Mouse (Mus musculus) heart, embryonic 11.5 days (tissue): ENCODE data around the gene Ercc6l2. TPM values are rescaled to one million over a fixed set of nuclear protein-coding genes. Genes with fewer than 3 reads are reported as not detected.
"Not testable (repeated sequence)": the region's sequence is repeated elsewhere in the genome, so short reads cannot be mapped to it uniquely, and the experiment has no call there.

Source experiments
- ATAC-seq: fragments of 200-750 bp; cut with Nextera tagmentation; replicated peaks from 2 replicates; pipeline ENCODE4 v1.8.0; 2017; ENCODE audit warnings: moderate library complexity; ENCODE audit not compliant: insufficient number of reproducible peaks, low FRiP score, low TSS enrichment
- H3K27ac ChIP-seq: fragments of 300-500 bp; sonication (generic); 2 replicates; pipeline ENCODE4 v1.5.1; 2014; ENCODE audit warnings: mild to moderate bottlenecking, low read depth, low read length
- H3K27me3 ChIP-seq: fragments of 300-500 bp; sonication (generic); 2 replicates; pipeline ENCODE4 v1.6.1; 2014; ENCODE audit warnings: mild to moderate bottlenecking, low read length, mixed read lengths; ENCODE audit not compliant: control insufficient read depth, insufficient read depth
- H3K36me3 ChIP-seq: fragments of 300-500 bp; sonication (generic); 2 replicates; pipeline ENCODE4 v1.6.1; 2014; ENCODE audit warnings: mild to moderate bottlenecking, low read length, moderate library complexity, mixed read lengths; ENCODE audit not compliant: control insufficient read depth, insufficient read depth
- H3K4me1 ChIP-seq: fragments of 300-500 bp; sonication (generic); 2 replicates; pipeline ENCODE4 v1.6.1; 2014; ENCODE audit warnings: low read length; ENCODE audit not compliant: control insufficient read depth, insufficient read depth
- H3K4me2 ChIP-seq: fragments of 300-500 bp; sonication (generic); 2 replicates; pipeline ENCODE4 v1.6.1; 2014; ENCODE audit warnings: mild to moderate bottlenecking, moderate library complexity
- H3K4me3 ChIP-seq: fragments of 300-500 bp; sonication (generic); 2 replicates; pipeline ENCODE4 v1.5.1; 2014; ENCODE audit warnings: low read depth, low read length
- H3K9ac ChIP-seq: fragments of 300-500 bp; sonication (generic); 2 replicates; pipeline ENCODE4 v1.6.1; 2014; ENCODE audit warnings: mild to moderate bottlenecking, low read depth, low read length, moderate library complexity
- H3K9me3 ChIP-seq: fragments of 300-500 bp; sonication (generic); replicated peaks from 2 replicates; pipeline ENCODE4 v1.6.1; 2016; ENCODE audit warnings: low read length; ENCODE audit not compliant: control insufficient read depth
- WGBS: fragments of 180-500 bp; shearing (Covaris S2); extraction: QIAGEN DNeasy Blood & Tissue Kit; methylation state at CpG from one replicate; pipeline ENCODE4 v1.1.7; 2014; ENCODE audit not compliant: insufficient replicate concordance; 5-methylcytosine and 5-hydroxymethylcytosine counted together
- polyA plus RNA-seq: library from polyadenylated mRNA; unstranded; fragments of >200 nt; fragmentation: Nextera tagmentation; extraction: Ambion mirVana; gene quantifications from 2 replicates; pipeline ENCODE4 v1.2.1, GENCODE M21; 2014

Ercc6l2 gene
- polyA plus RNA-seq, 1 experiment from 2014 or later, result 14.9 TPM

DNA sequence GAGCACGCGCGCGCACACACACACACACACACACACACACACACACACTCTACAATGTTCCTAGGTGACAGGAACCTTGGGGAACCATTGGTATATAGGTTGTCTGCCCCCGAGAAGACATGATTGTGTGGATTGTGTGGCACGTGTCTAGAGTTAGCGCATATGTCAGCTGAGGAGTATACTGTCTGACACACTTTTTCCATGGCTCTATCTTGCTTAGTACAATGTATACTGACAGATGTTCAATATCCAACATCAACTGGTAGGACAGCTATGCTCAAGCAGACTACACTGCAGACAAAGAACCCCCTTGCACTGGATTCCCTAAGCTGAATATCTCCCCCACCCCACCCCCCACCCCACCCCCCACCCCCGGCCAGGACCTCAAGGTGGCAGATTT is 101.5 kb downstream of the Ercc6l2 start:
- H3K9me3 ChIP-seq, result no peaks in the 10 kb centered on the region
- H3K27ac ChIP-seq, result no peak overlapping the region
- ATAC-seq, result no peak
- H3K9ac ChIP-seq, result no peak overlapping the region
- H3K27me3 ChIP-seq, result no peaks in the 10 kb centered on the region
- H3K4me3 ChIP-seq, result no peak overlapping the region
- H3K4me2 ChIP-seq, result no peak overlapping the region
- peaks cover 16% of the 10 kb centered on the region for H3K4me1 ChIP-seq
- WGBS, result 72% methylated on average over 8 of the region's 8 CpGs
- H3K36me3 ChIP-seq, result no peaks in the 10 kb centered on the region

DNA sequence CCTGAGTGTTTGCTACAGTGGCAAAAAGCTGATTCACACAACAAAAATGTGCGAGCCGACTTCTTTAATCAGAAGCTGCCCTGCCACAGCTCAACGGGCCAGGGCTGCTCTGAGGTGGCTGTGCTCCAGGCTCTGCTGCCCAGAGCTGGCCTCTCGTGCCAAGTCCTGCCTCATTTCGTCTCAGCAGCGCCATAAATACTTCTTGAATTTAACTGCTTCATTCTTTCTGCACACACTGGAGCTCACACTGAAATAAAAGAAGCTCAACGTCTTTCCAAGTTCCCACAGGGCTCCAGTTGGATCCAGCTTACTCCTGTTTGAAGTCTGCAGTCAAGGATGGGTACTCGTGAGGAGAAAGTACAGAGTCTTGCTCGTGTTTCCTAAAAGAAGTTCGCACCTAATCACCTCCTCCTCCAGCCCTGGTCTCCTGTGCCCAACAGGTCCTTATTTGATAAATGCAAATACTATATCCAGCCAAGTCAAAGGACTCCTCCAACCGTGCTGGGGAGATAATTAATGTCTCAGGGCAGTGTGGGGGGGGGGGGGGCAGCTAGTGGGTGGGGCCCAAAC is 102.2 kb downstream of the Ercc6l2 start:
- no peak overlapping the region for H3K9ac ChIP-seq
- H3K27ac ChIP-seq, result no peak overlapping the region
- H3K9me3 ChIP-seq, result no peaks in the 10 kb centered on the region
- no peak overlapping the region for H3K4me2 ChIP-seq
- ATAC-seq, result no peak
- H3K36me3 ChIP-seq, result no peaks in the 10 kb centered on the region
- WGBS, result 36% methylated on average over 11 of the region's 11 CpGs
- no peaks in the 10 kb centered on the region for H3K27me3 ChIP-seq
- no peak overlapping the region for H3K4me3 ChIP-seq
- peaks cover 14% of the 10 kb centered on the region for H3K4me1 ChIP-seq

DNA sequence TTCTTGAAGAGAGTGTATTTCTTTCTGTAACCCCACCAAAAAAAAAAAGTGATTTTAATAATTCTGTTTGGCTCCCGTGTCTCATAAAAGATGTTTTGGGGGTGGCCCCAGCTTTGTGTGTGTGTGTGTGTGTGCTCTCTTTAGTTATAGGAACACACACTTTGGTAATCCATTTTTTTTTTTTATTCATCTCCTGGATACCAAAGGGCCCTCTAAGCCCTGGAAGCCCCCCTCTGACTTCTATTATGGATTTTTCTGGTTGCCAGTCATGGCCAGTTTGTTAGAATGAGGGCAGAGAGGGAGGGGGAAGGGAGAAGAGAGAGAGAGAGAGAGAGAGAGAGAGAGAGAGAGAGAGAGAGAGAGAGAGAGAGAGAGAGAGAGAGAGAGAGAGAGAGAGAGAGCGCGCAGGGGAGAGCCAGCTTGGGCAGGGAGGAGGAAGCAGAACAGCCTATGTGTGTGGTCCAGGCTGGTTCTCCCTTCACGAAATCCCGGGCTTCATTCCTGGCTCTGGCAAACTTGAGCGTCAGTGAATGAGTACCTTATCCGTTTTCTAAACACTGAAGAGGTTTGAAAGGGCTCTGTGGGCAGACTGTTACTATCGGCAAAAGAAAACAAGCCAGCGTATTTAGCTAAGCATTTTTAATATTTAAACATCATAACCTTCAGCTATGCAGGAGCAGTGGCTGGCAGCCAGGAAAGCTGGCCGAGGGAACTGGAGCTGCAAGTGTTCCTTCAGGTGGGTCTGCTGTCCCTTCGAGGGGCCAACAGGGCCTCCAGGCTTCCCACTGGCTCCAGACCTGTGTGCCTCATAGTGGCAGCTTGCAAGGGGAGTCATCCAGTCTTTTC is 103.0 kb downstream of the Ercc6l2 start:
- Histone ChIP-seq H3K27me3 (no peaks in the 10 kb centered on the region), H3K9me3 (no peaks in the 10 kb centered on the region), H3K4me1 (peaks cover 14% of the 10 kb centered on the region), H3K4me3 (no peak overlapping the region), H3K36me3 (no peaks in the 10 kb centered on the region), H3K9ac (no peak overlapping the region), H3K4me2 (peak overlapping the region; percentile 20; the same call in 1 of the 2 replicates), H3K27ac (no peak overlapping the region; the same call in 1 of the 2 replicates)
- 23% methylated on average over 9 of the region's 11 CpGs for WGBS
- 0 out of 2 replicates have a peak, but pooled peaks have one; percentile 18 for ATAC-seq

DNA sequence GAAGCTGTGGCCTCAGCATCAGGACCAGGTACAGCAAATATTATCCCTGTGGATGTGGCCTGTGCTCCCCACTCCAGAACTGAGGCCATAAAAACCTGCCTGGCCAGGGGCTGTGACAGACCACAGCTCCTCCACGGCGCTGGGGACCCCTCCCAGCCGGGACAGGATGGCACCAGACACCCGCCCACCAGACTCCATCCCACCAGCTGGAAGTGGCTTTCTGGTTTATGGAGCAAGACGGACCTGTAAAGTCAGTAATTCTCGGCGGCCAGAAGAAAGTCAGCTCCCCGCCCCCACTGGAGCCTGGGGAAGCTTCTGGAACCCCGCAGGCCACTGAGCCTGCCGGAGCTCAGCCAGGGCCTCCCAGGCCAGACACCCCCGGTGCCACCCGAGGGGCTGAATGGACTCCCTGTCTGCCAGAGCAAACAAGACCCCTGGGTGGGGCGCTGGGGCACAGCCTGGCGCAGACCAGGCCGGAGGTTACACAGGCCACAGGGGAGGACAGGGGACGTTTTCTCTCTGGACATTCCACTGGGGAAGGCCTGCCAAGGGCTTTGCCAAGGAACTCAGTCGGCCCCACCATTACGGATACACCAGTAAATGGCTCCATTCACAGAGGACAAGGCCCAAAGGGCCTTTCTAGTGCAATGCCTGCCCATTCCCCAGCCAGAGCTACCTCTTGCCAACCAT is 103.8 kb downstream of the Ercc6l2 start:
- peaks cover 14% of the 10 kb centered on the region for H3K4me1 ChIP-seq

DNA sequence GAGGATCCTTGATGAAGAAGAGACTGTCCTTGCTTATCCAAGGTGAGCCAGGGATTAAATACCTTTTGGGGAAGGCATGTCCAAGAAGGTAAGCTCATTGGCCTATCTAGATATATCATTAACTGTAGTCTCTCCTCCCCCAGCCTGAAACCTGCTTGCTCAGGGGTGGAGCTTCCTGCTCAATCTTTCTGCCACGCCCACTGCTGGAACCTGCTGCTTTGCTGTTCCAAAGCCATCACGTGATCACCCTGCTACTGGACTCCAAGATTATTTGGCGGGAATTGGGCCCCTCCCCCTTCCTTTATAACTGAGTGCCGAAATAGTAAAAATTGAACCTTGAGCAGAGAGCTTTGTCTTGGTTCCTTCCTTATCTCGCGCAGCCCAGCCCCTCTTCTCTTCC is 109.0 kb downstream of the Ercc6l2 start:
- H3K4me1 ChIP-seq, H3K4me3 ChIP-seq, H3K4me2 ChIP-seq, H3K27ac ChIP-seq, H3K27me3 ChIP-seq, H3K9ac ChIP-seq, H3K9me3 ChIP-seq, ATAC-seq, H3K36me3 ChIP-seq: not testable (repeated sequence)
- 42% methylated on average over 2 of the region's 6 CpGs for WGBS

More for the DNA sequence above, 103.8 kb downstream of the Ercc6l2 start:
- H3K9ac ChIP-seq, result no peak overlapping the region
- H3K27ac ChIP-seq, result peak overlapping the region; percentile 54; the same call in 1 of the 2 replicates
- no peaks in the 10 kb centered on the region for H3K27me3 ChIP-seq
- 55% methylated on average over 18 of the region's 18 CpGs for WGBS
- H3K9me3 ChIP-seq, result no peaks in the 10 kb centered on the region
- H3K36me3 ChIP-seq, result no peaks in the 10 kb centered on the region
- ATAC-seq, result no peak; the same call in 1 of the 2 replicates
- 0 out of 2 replicates have a peak overlapping the region, but pooled peaks have one; percentile 7 for H3K4me2 ChIP-seq
- no peak overlapping the region for H3K4me3 ChIP-seq

DNA sequence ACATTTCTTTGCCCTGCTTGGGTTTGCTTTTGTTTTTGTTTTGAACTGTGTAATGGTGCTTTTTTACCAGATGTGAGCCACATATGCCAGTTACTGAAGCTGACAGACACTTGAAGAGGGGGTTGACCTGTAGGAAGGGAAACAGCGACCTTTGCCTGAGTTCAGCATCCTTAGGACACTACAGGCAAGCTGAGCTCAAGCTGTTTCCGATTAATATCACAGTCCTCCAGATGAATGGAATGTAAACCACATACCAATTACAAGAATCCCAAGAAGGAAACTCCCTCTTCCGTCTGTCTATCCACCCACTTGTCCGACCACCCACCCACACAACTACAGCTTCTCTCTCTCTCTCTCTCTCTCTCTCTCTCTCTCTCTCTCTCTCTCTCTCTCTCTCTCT is 112.3 kb downstream of the Ercc6l2 start:
- Histone ChIP-seq H3K9ac (no peak overlapping the region), H3K4me3 (no peak overlapping the region), H3K4me1 (peaks cover 14% of the 10 kb centered on the region; the same call in 1 of the 2 replicates), H3K4me2 (no peak overlapping the region), H3K27ac (no peak overlapping the region), H3K27me3 (no peaks in the 10 kb centered on the region), H3K36me3 (no peaks in the 10 kb centered on the region), H3K9me3 (no peaks in the 10 kb centered on the region)
- 46% methylated on average over 4 of the region's 4 CpGs for WGBS
- no peak for ATAC-seq

DNA sequence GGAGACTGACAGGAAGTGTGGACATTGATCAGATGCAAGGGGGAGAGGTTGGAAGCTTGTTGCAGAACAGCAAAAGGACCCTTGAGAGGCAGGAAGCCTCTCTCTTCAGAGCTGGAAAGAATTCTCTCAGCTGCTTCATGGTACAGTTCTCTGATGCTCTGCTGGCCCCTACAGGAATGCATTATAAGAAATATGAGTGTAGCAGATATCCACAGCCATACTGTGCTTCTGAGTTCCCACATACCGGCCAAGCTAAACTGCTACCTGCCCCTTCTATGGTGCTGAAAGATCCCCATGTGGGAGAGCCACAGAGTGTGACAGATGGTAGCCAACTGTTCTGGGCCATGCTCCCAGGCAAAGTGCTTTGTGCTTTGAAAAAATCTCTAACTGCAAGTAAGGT is 114.3 kb downstream of the Ercc6l2 start:
- no peak overlapping the region for H3K4me3 ChIP-seq
- H3K9ac ChIP-seq, result no peak overlapping the region
- no peaks in the 10 kb centered on the region for H3K9me3 ChIP-seq
- no peaks in the 10 kb centered on the region for H3K36me3 ChIP-seq
- peaks cover 14% of the 10 kb centered on the region; the same call in 1 of the 2 replicates for H3K4me1 ChIP-seq
- no peak overlapping the region for H3K4me2 ChIP-seq
- no peaks in the 10 kb centered on the region for H3K27me3 ChIP-seq
- WGBS, result 8% methylated on average over 1 of the region's 1 CpGs
- no peak overlapping the region for H3K27ac ChIP-seq
- ATAC-seq, result 0 out of 2 replicates have a peak, but pooled peaks have one; percentile 41

DNA sequence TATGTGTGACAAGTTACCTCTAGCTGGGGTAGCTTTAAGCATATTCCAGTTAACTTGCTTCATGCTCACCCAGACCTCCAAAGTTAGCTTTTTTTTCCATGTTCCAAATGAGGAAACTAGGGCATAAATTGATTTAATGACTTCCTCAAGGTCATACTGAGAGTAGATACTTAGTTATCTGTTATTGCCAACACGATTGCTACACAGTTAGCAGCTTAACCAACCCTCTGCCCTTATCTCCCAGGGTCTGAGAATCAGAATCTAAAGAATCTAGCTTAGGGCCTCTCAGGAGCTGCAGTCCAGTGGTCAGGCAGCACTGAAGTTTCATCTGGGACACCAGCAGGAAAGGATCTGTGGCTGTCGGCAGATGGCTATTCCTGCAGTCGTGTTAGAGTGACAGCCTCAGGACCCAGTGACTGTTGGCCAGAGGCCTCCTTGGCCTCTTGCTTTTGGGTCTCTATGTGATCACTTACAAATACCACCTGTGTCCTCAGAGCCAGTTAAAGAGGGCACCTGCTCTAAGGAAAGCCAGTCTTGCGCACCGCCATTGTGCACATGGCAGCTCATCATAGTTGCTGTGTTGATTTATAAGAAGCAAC is 115.0 kb downstream of the Ercc6l2 start:
- Histone ChIP-seq H3K9ac (no peak overlapping the region), H3K27ac (no peak overlapping the region), H3K4me1 (peaks cover 14% of the 10 kb centered on the region; the same call in 1 of the 2 replicates), H3K36me3 (no peaks in the 10 kb centered on the region), H3K4me2 (no peak overlapping the region), H3K4me3 (no peak overlapping the region), H3K27me3 (no peaks in the 10 kb centered on the region), H3K9me3 (no peaks in the 10 kb centered on the region)
- ATAC-seq, result no peak
- 45% methylated on average over 5 of the region's 5 CpGs for WGBS
